Mouse (Mus musculus) lung, postnatal 0 days (tissue): Measurements from ENCODE around the gene Pdcd6. TPM values are rescaled to one million over a fixed set of nuclear protein-coding genes. Genes with fewer than 3 reads are reported as not detected.

Source experiments
- ATAC-seq: fragments of 200-750 bp; cut with Nextera tagmentation; 2 replicates; pipeline ENCODE4 v1.8.0; 2017; ENCODE audit warnings: moderate library complexity
- DNase-seq: peaks from one replicate; pipeline ENCODE4 v3.0.0-alpha.2; 2016; ENCODE audit warnings: low spot score
- H3K27ac ChIP-seq: fragments of 300-500 bp; sonication (generic); 2 replicates; pipeline ENCODE4 v1.5.1; 2014; ENCODE audit warnings: antibody characterized with exemption, mild to moderate bottlenecking, low read length, mixed read lengths
- H3K27me3 ChIP-seq: fragments of 300-500 bp; sonication (generic); replicated peaks from 2 replicates; pipeline ENCODE4 v1.6.1; 2014; ENCODE audit warnings: low read length, mixed read lengths; ENCODE audit not compliant: insufficient read depth
- H3K36me3 ChIP-seq: fragments of 300-500 bp; sonication (generic); 2 replicates; pipeline ENCODE4 v1.6.1; 2014; ENCODE audit warnings: low read length, mixed read lengths; ENCODE audit not compliant: insufficient read depth
- H3K4me1 ChIP-seq: fragments of 300-500 bp; sonication (generic); 2 replicates; pipeline ENCODE4 v1.6.1; 2014; ENCODE audit warnings: antibody characterized with exemption, low read depth, low read length, mixed read lengths; ENCODE audit not compliant: insufficient read depth
- H3K4me2 ChIP-seq: fragments of 300-500 bp; sonication (generic); replicated peaks from 2 replicates; pipeline ENCODE4 v1.6.1; 2014; ENCODE audit warnings: low read depth, mild to moderate bottlenecking, low read length, moderate library complexity, mixed read lengths
- H3K4me3 ChIP-seq: fragments of 300-500 bp; sonication (generic); 2 replicates; pipeline ENCODE4 v1.5.1; 2014; ENCODE audit warnings: low read depth, low read length
- H3K9ac ChIP-seq: fragments of 300-500 bp; sonication (generic); replicated peaks from 2 replicates; pipeline ENCODE4 v1.6.1; 2014; ENCODE audit warnings: low read depth, mild to moderate bottlenecking
- H3K9me3 ChIP-seq: fragments of 300-500 bp; sonication (generic); 2 replicates; pipeline ENCODE4 v1.6.1; 2016; ENCODE audit warnings: low read length, mixed read lengths
- CTCF ChIP-seq: IDR thresholded peaks from 2 replicates; pipeline ENCODE4 v1.5.1; 2016; ENCODE audit warnings: antibody characterized with exemption, mild to moderate bottlenecking
- EP300 ChIP-seq: IDR thresholded peaks from 2 replicates; pipeline ENCODE4 v1.6.1; 2016; ENCODE audit warnings: antibody characterized with exemption, mild to moderate bottlenecking, control low read depth
- WGBS: fragments of 180-500 bp; shearing (Covaris S2); extraction: QIAGEN DNeasy Blood & Tissue Kit; methylation state at CpG from one replicate; pipeline ENCODE4 v1.1.7; 2014; 5-methylcytosine and 5-hydroxymethylcytosine counted together
- polyA plus RNA-seq: library from polyadenylated mRNA; unstranded; fragments of >200 nt; fragmentation: Nextera tagmentation; extraction: Ambion mirVana; gene quantifications from 2 replicates; pipeline ENCODE4 v1.2.1, GENCODE M21; 2015

Pdcd6 gene
- polyA plus RNA-seq, 1 experiment from 2014 or later = 151 TPM

- WGBS = 2% methylated on average over 57 of the region's 57 CpGs
- Histone ChIP-seq H3K36me3 (no peaks in the 10 kb centered on the region), H3K4me3 (peak within 1 kb of the TSS; percentile 71), H3K27ac (peak within 1 kb of the TSS; percentile 87), H3K9ac (peak within 1 kb of the TSS; percentile 85), H3K9me3 (no peaks in the 10 kb centered on the region), H3K4me2 (peak within 1 kb of the TSS; percentile 53), H3K4me1 (peaks cover 5% of the 10 kb centered on the region; the same call in 1 of the 2 replicates), H3K27me3 (no peaks in the 10 kb centered on the region)
- peak; percentile 98 for DNase-seq
- ATAC-seq = peak; percentile 99
- no peak for TF ChIP-seq EP300
- peak; percentile 28 for TF ChIP-seq CTCF
Measured at GRCm38 (mm10) chr13:74349566-74350434, 32.4 kb upstream of the Pdcd6 start, which contains the start of the genes Sdha and Ccdc127. Gene Sdha, minus strand, starts transcription at chr13:74350280. Gene Ccdc127, plus strand, starts transcription at chr13:74350309.

GRCm38 (mm10) chr13:74341036-74341435 is 23.7 kb upstream of the Pdcd6 start:
- TF ChIP-seq CTCF = peak; percentile 80
- TF ChIP-seq EP300 = no peak
- Histone ChIP-seq H3K27ac (no peak overlapping the region), H3K4me3 (no peak overlapping the region), H3K4me2 (no peak overlapping the region), H3K9me3 (no peaks in the 10 kb centered on the region), H3K36me3 (peaks cover 39% of the 10 kb centered on the region), H3K9ac (no peak overlapping the region), H3K4me1 (no peaks in the 10 kb centered on the region), H3K27me3 (no peaks in the 10 kb centered on the region)
- ATAC-seq (peak; percentile 62), DNase-seq (peak; percentile 75)
- 49% methylated on average over 3 of the region's 3 CpGs for WGBS

- ATAC-seq = no peak
- no peak for DNase-seq
- no peak overlapping the region for H3K4me2 ChIP-seq
- no peaks in the 10 kb centered on the region for H3K9me3 ChIP-seq
- no peaks in the 10 kb centered on the region for H3K4me1 ChIP-seq
- no peak overlapping the region for H3K9ac ChIP-seq
- H3K27me3 ChIP-seq = no peaks in the 10 kb centered on the region
- H3K4me3 ChIP-seq = no peak overlapping the region
- H3K36me3 ChIP-seq = peaks cover 38% of the 10 kb centered on the region; the same call in 1 of the 2 replicates
- no peak overlapping the region for H3K27ac ChIP-seq
- TF ChIP-seq CTCF (no peak), EP300 (no peak)
Measured at GRCm38 (mm10) chr13:74329321-74329720, 11.9 kb upstream of the Pdcd6 start.

- Histone ChIP-seq H3K4me1 (peaks cover 4% of the 10 kb centered on the region; the same call in 1 of the 2 replicates), H3K36me3 (peaks cover 12% of the 10 kb centered on the region; the same call in 1 of the 2 replicates), H3K4me3 (peak overlapping the region; percentile 81), H3K9ac (peak overlapping the region; percentile 87), H3K4me2 (peak overlapping the region; percentile 76), H3K9me3 (no peaks in the 10 kb centered on the region), H3K27me3 (no peaks in the 10 kb centered on the region), H3K27ac (peak overlapping the region; percentile 91)
- DNase-seq (no peak), ATAC-seq (no peak; the same call in 1 of the 2 replicates)
- no peak for TF ChIP-seq CTCF
- TF ChIP-seq EP300 = no peak
- WGBS = 4% methylated on average over 15 of the region's 15 CpGs
Measured at GRCm38 (mm10) chr13:74316789-74317169, 601 bp downstream of the Pdcd6 start.

- peaks cover 8% of the 10 kb centered on the region; the same call in 1 of the 2 replicates for H3K36me3 ChIP-seq
- 19% methylated on average over 4 of the region's 4 CpGs for WGBS
- peak overlapping the region; percentile 76 for H3K4me2 ChIP-seq
- DNase-seq (peak; percentile 67), ATAC-seq (no peak)
- H3K4me3 ChIP-seq = peak overlapping the region; percentile 81
- no peaks in the 10 kb centered on the region for H3K27me3 ChIP-seq
- peak overlapping the region; percentile 91 for H3K27ac ChIP-seq
- H3K9ac ChIP-seq = peak overlapping the region; percentile 87
- no peak for TF ChIP-seq CTCF
- TF ChIP-seq EP300 = 0 out of 2 replicates have a peak, but pooled peaks have one; percentile 16
- H3K9me3 ChIP-seq = no peaks in the 10 kb centered on the region
- H3K4me1 ChIP-seq = peaks cover 4% of the 10 kb centered on the region; the same call in 1 of the 2 replicates
Measured at GRCm38 (mm10) chr13:74316386-74316785, 994 bp downstream of the Pdcd6 start.

GRCm38 (mm10) chr13:74314616-74315015 is 2.8 kb downstream of the Pdcd6 start:
- peaks cover 4% of the 10 kb centered on the region; the same call in 1 of the 2 replicates for H3K4me1 ChIP-seq
- no peak overlapping the region for H3K4me3 ChIP-seq
- no peaks in the 10 kb centered on the region for H3K9me3 ChIP-seq
- no peak for TF ChIP-seq CTCF
- no peak for TF ChIP-seq EP300
- peaks cover 9% of the 10 kb centered on the region; the same call in 1 of the 2 replicates for H3K36me3 ChIP-seq
- H3K27me3 ChIP-seq = no peaks in the 10 kb centered on the region
- ATAC-seq (no peak), DNase-seq (no peak)
- no peak overlapping the region for H3K9ac ChIP-seq
- no peak overlapping the region for H3K4me2 ChIP-seq
- H3K27ac ChIP-seq = no peak overlapping the region
- WGBS = 95% methylated on average over 3 of the region's 3 CpGs
